Mouse (Mus musculus): ENCODE results near the gene 0610009B22Rik. TPM values are rescaled to one million over a fixed set of nuclear protein-coding genes. Genes with fewer than 3 reads are reported as not detected.

0610009B22Rik gene
- 10 to 100 TPM in 1 of 2 experiments, 1 to 10 TPM in 1; 2.2 to 24.3 TPM for polyA plus RNA-seq (2012; fragmentation: generic; extraction: Trizol)

DNA sequence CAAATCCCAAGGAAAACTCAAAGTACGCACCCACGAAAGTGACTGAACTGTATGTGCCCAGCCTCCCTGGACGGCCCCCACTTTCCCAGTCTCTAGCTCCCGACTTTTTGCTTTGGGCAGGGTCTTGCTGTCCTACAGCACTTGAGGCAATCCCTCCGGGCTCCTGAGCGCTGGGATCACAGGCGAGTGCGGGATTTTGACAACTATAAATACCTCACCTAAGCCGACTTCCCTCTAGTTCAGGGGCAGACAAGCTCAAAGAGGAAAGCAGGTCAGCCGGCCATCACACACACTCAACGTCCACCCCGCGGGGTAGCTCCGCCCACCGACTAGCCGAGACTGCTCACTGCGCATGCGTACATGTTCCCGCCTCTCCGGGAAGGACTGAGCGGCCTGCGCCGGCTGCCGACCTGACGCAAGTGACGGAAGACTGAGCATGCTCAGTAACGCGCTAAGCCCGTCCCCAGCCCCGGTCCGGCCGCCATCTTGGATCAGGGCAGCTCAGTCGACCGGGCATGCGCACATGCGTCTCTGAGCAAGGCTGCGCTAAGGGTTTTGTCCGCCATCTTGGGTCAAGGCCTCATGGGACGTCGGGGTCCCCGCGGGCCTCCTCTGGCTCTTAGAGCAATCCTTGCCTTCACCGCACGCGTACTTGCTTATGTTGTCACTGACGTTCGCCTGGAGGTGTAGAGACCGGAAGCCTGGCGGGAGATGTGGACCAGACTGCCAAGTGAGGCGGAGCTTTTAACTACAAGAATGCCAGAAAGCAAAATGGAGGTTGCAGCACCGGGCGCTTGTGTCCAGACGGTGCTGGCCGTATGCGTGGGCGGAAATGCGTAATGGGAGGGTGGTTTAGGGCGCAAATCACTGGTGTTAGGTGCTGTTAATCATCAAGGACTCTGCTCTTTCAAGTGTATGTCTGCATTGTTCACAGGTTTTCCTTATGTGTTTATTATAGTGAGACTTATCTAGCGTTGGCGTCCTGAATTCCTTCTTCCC is at the start of gene 0610009B22Rik:
Gene 0610009B22Rik, minus strand, starts transcription at position 545 of the 999 bp plus-strand sequence.

GRCm38 (mm10) chr11:51650691-51651515 is 37.8 kb downstream of the 0610009B22Rik start, which contains the start of the genes N4bp3 and D930048N14Rik:
Gene N4bp3 (minus strand): TSS chr11:51650842.
Gene D930048N14Rik (plus strand): TSS chr11:51650954.

DNA sequence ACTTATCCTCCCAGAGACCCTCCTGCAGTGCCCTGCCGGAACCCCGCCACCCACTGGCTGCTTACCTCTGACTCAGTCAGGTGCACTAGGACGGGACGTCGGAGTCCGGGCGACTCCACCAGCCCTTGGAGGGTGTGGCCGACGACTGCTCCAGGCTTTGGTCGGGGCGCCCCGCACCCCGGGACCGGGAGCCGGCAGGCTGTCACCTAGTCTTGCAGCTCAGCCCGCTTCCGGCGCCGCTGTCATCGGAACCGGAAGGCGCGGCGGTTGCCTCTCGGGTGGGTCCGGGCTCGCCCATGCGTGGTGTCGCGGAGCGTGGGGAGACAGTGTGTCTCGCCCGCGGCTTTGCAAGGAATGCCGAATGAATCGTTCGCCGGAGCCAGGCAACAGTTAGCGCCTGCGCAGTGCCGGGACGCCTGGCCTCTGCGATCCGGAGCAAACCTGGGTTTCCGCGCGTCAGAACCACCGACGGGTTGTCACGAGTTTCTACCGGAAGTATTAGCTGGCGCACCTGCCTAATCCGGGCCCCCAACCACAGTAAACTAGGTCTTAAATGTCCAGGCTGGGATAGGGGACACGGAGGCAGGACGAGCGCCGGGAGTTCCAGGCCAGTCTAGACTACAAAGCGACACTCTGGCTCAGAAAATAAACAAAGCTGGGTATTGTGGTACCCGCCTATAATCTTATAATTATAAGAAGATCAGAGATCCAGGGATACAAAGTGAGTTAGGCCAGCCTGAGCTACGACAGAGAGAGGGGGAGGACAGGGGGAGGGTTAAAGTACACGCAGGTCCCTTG is 53.0 kb downstream of the 0610009B22Rik start, which contains the start of gene Rmnd5b:
Gene Rmnd5b, minus strand, starts transcription at position 372 of the 798 bp plus-strand sequence.

Other genes starting within 250 kb of the 0610009B22Rik start
- 1 to 10 TPM; 4.2 to 8.7 TPM for gene Phykpl, start 104.1 kb downstream of the 0610009B22Rik start, polyA plus RNA-seq (2012; fragmentation: generic; extraction: Trizol)
- 100 to 1,000 TPM; 144 to 260 TPM for gene Hnrnpab, start 82.0 kb downstream of the 0610009B22Rik start, polyA plus RNA-seq (2012; fragmentation: generic; extraction: Trizol)
- 100 to 1,000 TPM in 1 of 2 experiments, 10 to 100 TPM in 1; 83.1 to 636 TPM for gene Nhp2, start 69.1 kb downstream of the 0610009B22Rik start, polyA plus RNA-seq (2012; fragmentation: generic; extraction: Trizol)
- 10 to 100 TPM; 24.1 to 35.1 TPM for gene Rmnd5b, start 53.0 kb downstream of the 0610009B22Rik start, polyA plus RNA-seq (2012; fragmentation: generic; extraction: Trizol)
- 1 to 10 TPM; 2.3 to 4.5 TPM for gene N4bp3, start 38.0 kb downstream of the 0610009B22Rik start, polyA plus RNA-seq (2012; fragmentation: generic; extraction: Trizol)
- gene D930048N14Rik, start 37.9 kb downstream of the 0610009B22Rik start, polyA plus RNA-seq (2012; fragmentation: generic; extraction: Trizol) = under 1 TPM; 0.13 to 0.48 TPM
- gene Sec24a, start 74.8 kb upstream of the 0610009B22Rik start, polyA plus RNA-seq (2012; fragmentation: generic; extraction: Trizol) = 1 to 10 TPM in 1 of 2 experiments, under 1 TPM in 1; 0.81 to 4.5 TPM
- 10 to 100 TPM in 1 of 2 experiments, 1 to 10 TPM in 1; 7.1 to 44.6 TPM for gene Sar1b, start 74.8 kb upstream of the 0610009B22Rik start, polyA plus RNA-seq (2012; fragmentation: generic; extraction: Trizol)
- 10 to 100 TPM in 1 of 2 experiments, 1 to 10 TPM in 1; 4.3 to 12.8 TPM for gene Jade2, start 168.8 kb upstream of the 0610009B22Rik start, polyA plus RNA-seq (2012; fragmentation: generic; extraction: Trizol)

All from C3H10T1/2 (cell line).